Mouse (Mus musculus): ENCODE data around the gene Aldh6a1. TPM values are rescaled to one million over a fixed set of nuclear protein-coding genes. Genes with fewer than 3 reads are reported as not detected.

Gene Aldh6a1
- 18.4 and 27.3 TPM in 2 replicates for polyA plus RNA-seq (2012; rRNA removed)

DNA sequence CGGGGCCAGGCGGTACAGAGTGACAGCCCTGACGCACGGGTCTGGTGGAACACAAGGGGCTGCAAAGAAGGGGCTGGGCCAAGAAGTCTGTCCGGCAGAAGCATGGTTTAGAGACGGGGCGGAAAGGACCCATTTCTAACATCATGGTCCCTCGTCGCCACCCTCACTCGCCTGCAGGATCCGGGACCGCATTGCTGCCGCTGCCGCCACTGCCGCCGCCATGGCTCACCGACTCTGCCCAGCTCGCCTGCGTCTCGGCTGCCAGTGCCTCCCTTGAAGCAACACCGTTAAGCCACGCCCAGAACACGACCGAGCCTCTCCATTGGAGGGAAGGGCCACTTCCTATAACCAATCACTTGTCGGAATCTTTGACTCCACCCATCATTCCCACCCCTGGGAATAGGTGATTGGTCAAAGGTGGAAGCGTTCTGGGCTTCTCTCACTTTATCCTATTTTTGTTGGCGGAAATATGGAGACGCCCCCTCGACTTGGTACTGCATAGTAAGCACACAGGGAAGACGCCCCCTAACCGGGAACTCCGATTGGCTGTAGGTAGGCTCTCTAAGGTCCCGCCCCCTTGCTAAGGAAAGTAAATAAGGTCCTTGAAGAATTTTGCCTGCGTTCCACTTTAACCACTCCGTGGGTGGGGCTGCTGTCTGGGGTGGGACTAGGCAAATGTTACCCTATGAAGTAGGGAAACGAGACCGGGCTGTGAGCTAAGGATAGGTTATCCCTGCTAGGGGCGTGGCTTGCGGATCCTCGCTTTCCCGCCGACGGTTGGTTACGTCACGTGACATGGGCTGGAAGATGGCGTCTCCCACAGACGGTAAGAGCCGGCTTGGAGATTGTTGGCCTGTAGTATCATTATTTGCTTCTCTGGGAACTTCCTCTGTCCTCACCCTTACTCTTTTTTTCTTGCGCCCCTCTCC is at the start of gene Aldh6a1, which contains the start of gene Lin52:
Gene Aldh6a1 (minus strand): TSS at position 287 of the 929 bp plus-strand sequence.
Gene Lin52 (plus strand): TSS at position 705 of the 929 bp plus-strand sequence.
- DNase-seq, result peak; percentile 94
- Histone ChIP-seq H3K4me3 (replicated peaks; ENCODE audit: extremely low read depth, low read depth, low read length) (peak within 1 kb of the TSS; percentile 74), H3K4me1 (ENCODE audit: control insufficient read depth, insufficient read depth, low read length) (peaks cover 2% of the 10 kb centered on the region; the same call in 1 of the 2 replicates)
- WGBS, result under 1% methylated on average over 49 of the region's 49 CpGs
- TF ChIP-seq CTCF (IDR thresholded peaks at IDR 0.05; ENCODE audit: insufficient read depth, low read length), result no peak
- peak; percentile 97 for TF ChIP-seq POLR2A (IDR thresholded peaks at IDR 0.05; ENCODE audit: borderline replicate concordance, extremely low read depth, low read depth, low read length)

DNA sequence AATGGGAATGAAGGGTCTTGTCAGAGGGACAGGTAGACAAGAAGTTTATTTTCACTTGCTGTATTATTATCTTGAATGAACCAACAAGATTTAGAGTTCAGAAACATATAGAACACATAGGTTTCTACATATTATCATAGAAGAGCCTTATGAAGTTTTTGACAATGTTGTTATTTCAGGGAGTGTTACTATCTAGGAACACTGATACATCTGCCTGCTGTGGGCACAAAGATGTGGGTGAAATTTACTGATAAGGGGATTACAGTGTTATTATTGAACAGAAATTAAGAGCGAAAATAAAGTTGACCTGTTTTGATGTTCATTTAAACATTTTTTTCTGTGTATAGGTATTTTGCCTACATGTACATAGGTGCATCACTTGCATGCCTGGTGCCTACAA is 46.0 kb upstream of the Aldh6a1 start:
- H3K4me1 ChIP-seq (ENCODE audit: control insufficient read depth, insufficient read depth, low read length), result no peaks in the 10 kb centered on the region; the same call in none of the 2 replicates
- no peak overlapping the region for H3K4me3 ChIP-seq (replicated peaks; ENCODE audit: extremely low read depth, low read depth, low read length)
- DNase-seq, result no peak
- TF ChIP-seq POLR2A (IDR thresholded peaks at IDR 0.05; ENCODE audit: borderline replicate concordance, extremely low read depth, low read depth, low read length), result no peak
- no peak for TF ChIP-seq CTCF (IDR thresholded peaks at IDR 0.05; ENCODE audit: insufficient read depth, low read length)
- WGBS, result 100% methylated on average over 1 of the region's 1 CpGs

DNA sequence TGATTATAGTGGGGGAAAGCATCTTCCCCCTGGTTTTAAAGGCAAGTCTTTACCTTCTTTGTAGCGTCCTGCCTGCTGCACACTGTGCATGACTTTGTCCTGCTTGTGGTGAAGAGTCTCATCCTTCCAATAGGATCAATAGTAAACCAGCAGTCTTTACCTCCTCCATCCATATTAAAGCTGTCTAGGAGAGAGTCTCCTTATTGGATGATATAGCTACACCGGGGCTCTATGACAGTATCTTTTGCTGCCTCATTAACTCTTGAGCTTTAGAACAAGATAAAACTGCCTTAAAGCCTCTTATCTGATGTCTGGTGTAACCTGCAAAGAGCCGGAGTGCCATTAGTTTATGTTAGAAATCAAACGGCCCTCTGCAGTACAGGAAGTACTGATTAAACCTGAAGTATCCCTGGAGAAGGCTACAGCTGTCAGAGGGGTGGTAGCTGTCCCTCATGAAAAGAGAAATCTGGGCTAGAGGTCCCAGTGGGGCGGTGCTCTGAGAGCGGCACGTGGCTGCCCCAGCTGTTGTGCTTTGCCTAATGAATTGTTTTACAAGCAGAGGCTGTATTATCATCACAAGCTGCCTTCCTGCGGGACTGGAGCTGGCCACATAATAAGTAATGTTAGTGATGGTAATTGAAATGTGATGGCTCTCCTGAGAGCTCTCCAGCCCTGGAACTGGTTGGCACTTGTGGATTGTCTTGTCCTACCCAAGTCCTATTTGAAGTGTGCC is 36.7 kb upstream of the Aldh6a1 start:
- Histone ChIP-seq H3K4me3 (replicated peaks; ENCODE audit: extremely low read depth, low read depth, low read length) (no peak overlapping the region), H3K4me1 (ENCODE audit: control insufficient read depth, insufficient read depth, low read length) (peaks cover 3% of the 10 kb centered on the region)
- no peak for DNase-seq
- no peak for TF ChIP-seq CTCF (IDR thresholded peaks at IDR 0.05; ENCODE audit: insufficient read depth, low read length)
- TF ChIP-seq POLR2A (IDR thresholded peaks at IDR 0.05; ENCODE audit: borderline replicate concordance, extremely low read depth, low read depth, low read length), result no peak
- WGBS, result 28% methylated on average over 8 of the region's 8 CpGs

DNA sequence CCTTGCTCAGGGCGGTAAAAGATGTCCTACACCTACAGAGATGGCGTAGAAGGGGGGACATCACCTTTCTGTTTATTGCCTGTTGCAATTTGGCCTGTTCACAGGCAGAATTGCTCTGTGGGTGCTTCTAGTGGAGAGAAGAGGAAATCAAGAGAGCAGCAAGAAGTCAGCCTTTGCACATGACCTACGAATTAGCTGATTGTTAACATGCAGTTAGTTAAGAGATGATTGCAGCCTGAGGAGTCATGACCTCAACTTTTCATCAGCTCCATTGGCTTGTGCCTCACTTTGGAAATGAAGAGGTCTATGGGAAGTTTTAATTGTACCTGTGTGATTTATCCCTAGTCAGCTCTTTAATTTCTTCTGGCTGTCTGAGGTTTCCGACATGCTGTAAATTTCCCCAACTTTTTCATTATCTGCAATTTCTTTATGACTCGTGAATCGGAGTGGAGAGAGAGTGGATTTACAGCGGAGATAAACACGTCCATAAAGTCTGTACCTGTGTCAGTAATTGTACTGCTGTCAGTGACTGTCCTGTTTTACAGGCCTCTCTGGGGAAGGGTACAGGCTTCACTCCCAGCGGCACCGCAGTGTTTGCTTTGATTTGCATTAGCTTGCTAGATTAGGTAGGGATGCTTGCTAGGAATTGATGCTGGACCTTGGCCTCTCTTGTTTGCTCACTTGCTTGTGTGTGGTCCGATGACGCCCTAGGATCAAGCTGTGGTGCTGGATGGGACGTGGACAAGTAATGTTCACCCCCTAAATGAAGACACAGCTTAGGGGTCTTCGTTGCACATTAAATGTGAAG is 32.2 kb upstream of the Aldh6a1 start:
- no peak for DNase-seq
- whole genome bisulfite sequencing, result 88% methylated on average over 14 of the region's 14 CpGs
- no peak for TF ChIP-seq CTCF (IDR thresholded peaks at IDR 0.05; ENCODE audit: insufficient read depth, low read length)
- no peak for TF ChIP-seq POLR2A (IDR thresholded peaks at IDR 0.05; ENCODE audit: borderline replicate concordance, extremely low read depth, low read depth, low read length)
- no peak overlapping the region for H3K4me3 ChIP-seq (replicated peaks; ENCODE audit: extremely low read depth, low read depth, low read length)
- no peaks in the 10 kb centered on the region; the same call in 1 of the 2 replicates for H3K4me1 ChIP-seq (ENCODE audit: control insufficient read depth, insufficient read depth, low read length)

DNA sequence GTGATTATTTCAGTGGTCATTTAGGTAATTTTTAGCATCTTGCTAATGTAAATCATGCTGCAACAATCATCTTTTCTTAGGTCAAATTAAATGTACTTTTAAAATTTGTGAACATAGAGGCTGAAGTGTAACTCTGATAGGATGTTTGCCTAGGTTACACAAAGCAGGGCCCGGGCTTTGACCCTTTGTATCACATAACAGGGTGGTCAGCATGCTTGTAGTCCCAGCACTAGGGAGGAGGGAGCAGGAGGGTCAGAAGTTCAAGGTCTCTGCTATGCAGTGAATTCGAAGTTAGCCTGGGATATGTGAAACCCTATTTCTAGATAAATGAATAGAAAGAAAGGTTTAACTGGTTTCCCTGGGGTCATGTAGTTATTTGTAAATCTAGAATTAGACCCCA is 30.4 kb upstream of the Aldh6a1 start:
- Histone ChIP-seq H3K4me3 (replicated peaks; ENCODE audit: extremely low read depth, low read depth, low read length) (no peak overlapping the region), H3K4me1 (ENCODE audit: control insufficient read depth, insufficient read depth, low read length) (no peaks in the 10 kb centered on the region)
- no peak for DNase-seq
- TF ChIP-seq POLR2A (IDR thresholded peaks at IDR 0.05; ENCODE audit: borderline replicate concordance, extremely low read depth, low read depth, low read length) (no peak), CTCF (IDR thresholded peaks at IDR 0.05; ENCODE audit: insufficient read depth, low read length) (no peak)
- WGBS, result 63% methylated on average over 2 of the region's 2 CpGs

DNA sequence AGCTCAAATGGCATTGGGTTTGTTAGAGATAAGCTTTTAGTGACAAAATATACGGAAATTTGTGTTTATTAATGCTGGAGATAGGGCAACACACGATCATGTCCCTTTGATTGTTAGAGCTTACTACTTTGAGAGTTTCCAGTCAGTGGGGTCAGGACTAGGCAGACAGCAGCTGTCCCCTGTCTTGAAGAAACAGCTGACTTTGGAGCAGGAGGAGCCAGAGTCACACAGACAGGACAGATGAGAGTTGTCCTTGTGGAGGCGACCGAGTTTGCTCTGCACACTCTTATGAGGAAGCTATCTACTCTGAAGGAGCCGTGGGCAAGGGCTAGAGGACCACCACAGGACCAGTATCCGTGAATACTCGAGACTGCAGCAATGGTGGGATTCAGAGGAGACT is 28.1 kb upstream of the Aldh6a1 start:
- DNase-seq, result no peak
- 73% methylated on average over 7 of the region's 7 CpGs for WGBS
- H3K4me3 ChIP-seq (replicated peaks; ENCODE audit: extremely low read depth, low read depth, low read length), result no peak overlapping the region
- H3K4me1 ChIP-seq (ENCODE audit: control insufficient read depth, insufficient read depth, low read length), result no peaks in the 10 kb centered on the region
- TF ChIP-seq CTCF (IDR thresholded peaks at IDR 0.05; ENCODE audit: insufficient read depth, low read length), result no peak
- TF ChIP-seq POLR2A (IDR thresholded peaks at IDR 0.05; ENCODE audit: borderline replicate concordance, extremely low read depth, low read depth, low read length), result no peak

DNA sequence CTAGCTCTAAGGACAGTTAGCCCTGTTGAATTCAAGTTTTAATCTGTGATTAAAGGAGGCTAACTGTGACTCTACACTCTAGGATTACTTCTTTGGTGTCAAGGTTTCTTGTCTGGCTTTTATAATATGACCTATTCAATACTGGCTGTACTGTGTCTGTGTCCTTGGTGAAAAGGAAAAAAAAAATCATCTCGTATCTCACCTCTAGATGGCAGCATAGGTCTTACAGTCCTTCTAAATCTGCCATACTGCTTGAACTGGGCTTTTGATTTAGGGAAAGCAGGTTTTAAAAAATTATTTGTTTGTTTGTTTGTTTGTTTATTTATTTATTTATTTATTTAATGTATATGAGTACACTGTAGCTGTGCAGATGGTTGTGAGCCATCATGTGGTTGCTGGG is 17.9 kb upstream of the Aldh6a1 start:
- TF ChIP-seq POLR2A (IDR thresholded peaks at IDR 0.05; ENCODE audit: borderline replicate concordance, extremely low read depth, low read depth, low read length) (no peak), CTCF (IDR thresholded peaks at IDR 0.05; ENCODE audit: insufficient read depth, low read length) (peak; percentile 10; the same call in 1 of the 2 replicates)

DNA sequence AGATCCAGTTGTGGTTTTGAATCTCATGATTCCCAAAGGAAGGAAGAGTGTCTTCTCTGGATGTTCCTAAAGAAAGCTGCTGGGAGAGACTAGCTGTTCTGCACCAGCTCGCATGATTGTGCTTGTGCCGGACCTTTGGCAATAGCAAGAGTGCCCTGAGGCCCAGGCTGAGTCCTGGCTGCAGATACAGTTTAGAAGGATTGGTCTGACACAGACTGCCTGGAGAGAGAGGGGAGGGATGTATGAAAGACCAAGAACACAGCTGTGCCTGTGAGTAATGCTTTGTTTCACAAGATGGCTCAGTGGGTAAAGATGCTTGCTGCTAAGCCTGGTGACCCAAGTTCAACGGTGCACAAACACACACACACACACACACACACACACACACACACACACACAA is 12.1 kb upstream of the Aldh6a1 start:
- H3K4me1 ChIP-seq (ENCODE audit: control insufficient read depth, insufficient read depth, low read length), result no peaks in the 10 kb centered on the region
- 85% methylated on average over 3 of the region's 3 CpGs for WGBS
- TF ChIP-seq POLR2A (IDR thresholded peaks at IDR 0.05; ENCODE audit: borderline replicate concordance, extremely low read depth, low read depth, low read length) (no peak), CTCF (IDR thresholded peaks at IDR 0.05; ENCODE audit: insufficient read depth, low read length) (no peak)
- no peak overlapping the region for H3K4me3 ChIP-seq (replicated peaks; ENCODE audit: extremely low read depth, low read depth, low read length)
- no peak for DNase-seq

More for the DNA sequence above, 17.9 kb upstream of the Aldh6a1 start:
- Histone ChIP-seq H3K4me3 (replicated peaks; ENCODE audit: extremely low read depth, low read depth, low read length) (no peak overlapping the region), H3K4me1 (ENCODE audit: control insufficient read depth, insufficient read depth, low read length) (no peaks in the 10 kb centered on the region)
- DNase-seq, result no peak
- WGBS, result 6% methylated on average over 1 of the region's 1 CpGs

DNA sequence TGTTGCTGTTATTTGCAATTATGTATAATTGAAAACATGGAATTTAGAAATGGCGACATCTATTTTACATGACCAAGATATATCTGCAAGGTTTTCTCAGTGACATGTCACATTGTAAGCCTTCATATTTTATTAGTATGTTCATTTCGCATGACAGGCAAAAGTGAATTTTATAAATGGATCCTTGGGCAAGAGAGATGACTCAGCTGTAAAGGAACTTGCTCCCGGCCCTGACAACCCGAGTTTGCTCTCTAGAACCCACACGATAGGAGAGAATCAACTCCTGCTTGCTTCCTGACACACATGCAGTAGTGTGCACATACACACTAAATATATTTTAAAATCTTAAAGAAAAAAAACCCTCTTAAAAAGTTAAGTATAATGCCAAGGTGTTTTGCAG is 10.6 kb upstream of the Aldh6a1 start:
- whole genome bisulfite sequencing, result 87% methylated on average over 5 of the region's 5 CpGs
- no peak for TF ChIP-seq POLR2A (IDR thresholded peaks at IDR 0.05; ENCODE audit: borderline replicate concordance, extremely low read depth, low read depth, low read length)
- TF ChIP-seq CTCF (IDR thresholded peaks at IDR 0.05; ENCODE audit: insufficient read depth, low read length), result no peak
- Histone ChIP-seq H3K4me1 (ENCODE audit: control insufficient read depth, insufficient read depth, low read length) (no peaks in the 10 kb centered on the region), H3K4me3 (replicated peaks; ENCODE audit: extremely low read depth, low read depth, low read length) (no peak overlapping the region)
- no peak for DNase-seq
